Mouse (Mus musculus) forebrain, embryonic 10.5 days (tissue): ENCODE data around the gene Aldh2. TPM values are rescaled to one million over a fixed set of nuclear protein-coding genes. Genes with fewer than 3 reads are reported as not detected.
"Not testable (repeated sequence)": the region's sequence is repeated elsewhere in the genome, so short reads cannot be mapped to it uniquely, and the experiment has no call there.

Experiments used
- DNase-seq: peaks from one replicate; pipeline ENCODE4 v3.0.0-alpha.2; 2017; ENCODE audit warnings: low spot score; ENCODE audit errors: extremely low spot score
- H3K27ac ChIP-seq: fragments of 300-500 bp; sonication (generic); 2 replicates; pipeline ENCODE4 v1.5.1; 2016; ENCODE audit warnings: mild to moderate bottlenecking
- H3K27me3 ChIP-seq: fragments of 300-500 bp; sonication (generic); 2 replicates; pipeline ENCODE4 v1.6.1; 2016; ENCODE audit warnings: mild to moderate bottlenecking; ENCODE audit not compliant: poor library complexity, severe bottlenecking
- H3K36me3 ChIP-seq: fragments of 300-500 bp; sonication (generic); replicated peaks from 2 replicates; pipeline ENCODE4 v1.6.1; 2016; ENCODE audit warnings: mild to moderate bottlenecking, moderate library complexity
- H3K4me1 ChIP-seq: fragments of 300-500 bp; sonication (generic); 2 replicates; pipeline ENCODE4 v1.6.1; 2016
- H3K4me3 ChIP-seq: fragments of 300-500 bp; sonication (generic); 2 replicates; pipeline ENCODE4 v1.5.1; 2016; ENCODE audit warnings: mild to moderate bottlenecking, moderate library complexity
- H3K9me3 ChIP-seq: fragments of 300-500 bp; sonication (generic); 2 replicates; pipeline ENCODE4 v1.6.1; 2016; ENCODE audit warnings: mild to moderate bottlenecking, moderate library complexity
- WGBS: fragments of 180-500 bp; shearing (Covaris S2); methylation state at CpG from one replicate; pipeline ENCODE4 v1.1.7; 2016; 5-methylcytosine and 5-hydroxymethylcytosine counted together
- polyA plus RNA-seq: library from polyadenylated mRNA; unstranded; fragments of >200 nt; fragmentation: Nextera tagmentation; extraction: Ambion mirVana; gene quantifications from 2 replicates; pipeline ENCODE4 v1.2.1, GENCODE M21; 2016

Aldh2 gene
- polyA plus RNA-seq, 1 experiment from 2014 or later: 125 TPM

DNA sequence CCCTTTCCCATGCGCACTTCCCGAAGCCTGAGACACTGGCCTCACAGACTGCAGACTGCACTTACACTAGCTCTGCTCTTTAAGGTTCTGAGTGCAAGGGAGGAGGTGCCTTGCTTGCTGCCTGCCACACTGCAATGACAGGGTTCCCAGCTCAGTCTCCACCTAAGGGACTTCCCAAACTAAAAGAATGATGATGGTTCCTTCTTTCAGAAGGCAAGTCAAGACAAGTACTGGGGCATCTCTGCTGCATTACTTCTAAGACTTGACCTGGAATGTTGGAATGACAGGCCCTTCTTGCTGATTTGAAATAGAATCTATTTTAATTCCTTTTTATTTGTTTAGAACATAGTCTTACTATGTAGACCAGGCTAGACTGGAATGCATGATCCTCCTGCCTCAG, 56.0 kb downstream of the Aldh2 start:
- no peak overlapping the region for H3K4me3 ChIP-seq
- no peak for DNase-seq
- H3K27me3 ChIP-seq: no peaks in the 10 kb centered on the region
- peak overlapping the region; percentile 58 for H3K27ac ChIP-seq
- H3K36me3 ChIP-seq: peaks cover 77% of the 10 kb centered on the region
- 84% methylated on average over 2 of the region's 2 CpGs for WGBS
- H3K9me3 ChIP-seq: no peaks in the 10 kb centered on the region
- peaks cover 22% of the 10 kb centered on the region for H3K4me1 ChIP-seq

DNA sequence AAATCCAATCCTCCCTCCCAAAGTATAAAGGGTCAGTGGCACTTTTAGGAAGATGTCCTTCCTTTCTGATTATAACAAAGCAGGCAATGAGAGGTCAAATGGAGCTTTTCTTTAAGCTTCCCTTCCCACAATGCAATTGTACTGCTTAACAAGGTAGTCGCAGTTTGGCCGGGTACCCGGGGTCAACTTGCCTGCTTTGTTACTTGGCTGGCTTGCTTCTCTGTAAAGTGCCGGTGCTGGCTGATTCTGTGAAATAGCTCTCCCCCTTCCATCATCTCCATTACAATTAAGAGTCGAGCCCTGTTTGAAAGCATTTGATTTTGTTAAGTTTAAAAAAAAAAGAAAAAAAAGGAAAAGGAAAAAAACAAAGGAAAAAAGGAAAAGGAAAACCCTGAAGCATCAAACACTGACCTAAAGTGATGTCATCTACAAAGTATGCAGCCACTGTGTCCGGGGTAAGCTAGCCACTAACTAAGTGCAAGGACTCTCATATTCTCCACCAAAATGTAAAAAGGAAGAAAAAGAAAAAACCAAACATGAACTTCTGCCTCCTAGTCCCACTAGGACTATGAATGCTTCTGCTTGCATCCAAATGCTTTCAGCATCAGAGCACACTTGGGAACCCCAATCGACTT, 56.6 kb downstream of the Aldh2 start:
- Histone ChIP-seq H3K27ac (peak overlapping the region; percentile 58), H3K36me3 (peaks cover 82% of the 10 kb centered on the region), H3K4me3 (no peak overlapping the region), H3K9me3 (no peaks in the 10 kb centered on the region), H3K27me3 (no peaks in the 10 kb centered on the region), H3K4me1 (peaks cover 17% of the 10 kb centered on the region)
- 67% methylated on average over 7 of the region's 7 CpGs for WGBS
- DNase-seq: no peak

DNA sequence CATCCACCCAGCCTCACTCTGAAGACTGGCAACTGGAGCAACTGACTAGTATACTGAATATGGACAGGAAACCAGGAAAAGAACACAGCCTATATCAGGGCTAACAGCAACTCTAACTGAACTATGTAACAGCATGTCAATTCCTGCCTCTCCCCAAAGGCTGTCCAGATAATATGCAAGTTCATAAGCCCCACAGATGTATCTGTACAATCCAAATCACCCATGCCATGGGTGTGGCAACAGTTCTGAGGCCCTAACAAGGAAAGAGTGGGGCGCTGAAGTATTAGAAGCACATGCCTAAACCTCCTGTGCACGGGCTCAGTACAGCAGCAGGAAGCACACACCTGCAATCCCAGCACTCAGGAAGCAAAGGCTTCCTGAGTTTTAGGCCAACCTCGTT, 58.5 kb downstream of the Aldh2 start:
- no peak for DNase-seq
- Histone ChIP-seq H3K27ac (no peak overlapping the region), H3K4me1 (peaks cover 17% of the 10 kb centered on the region), H3K36me3 (peaks cover 97% of the 10 kb centered on the region), H3K9me3 (no peaks in the 10 kb centered on the region), H3K4me3 (no peak overlapping the region), H3K27me3 (no peaks in the 10 kb centered on the region)
- 94% methylated on average over 3 of the region's 3 CpGs for WGBS

GRCm38 (mm10) chr5:121534521-121534920, 59.1 kb downstream of the Aldh2 start:
- H3K9me3 ChIP-seq: no peaks in the 10 kb centered on the region
- 96% methylated on average over 5 of the region's 5 CpGs for WGBS
- H3K36me3 ChIP-seq: peaks cover 98% of the 10 kb centered on the region
- no peak overlapping the region for H3K4me3 ChIP-seq
- H3K27me3 ChIP-seq: no peaks in the 10 kb centered on the region
- no peak for DNase-seq
- H3K4me1 ChIP-seq: peaks cover 17% of the 10 kb centered on the region
- no peak overlapping the region for H3K27ac ChIP-seq

GRCm38 (mm10) chr5:121526961-121527360, 66.7 kb downstream of the Aldh2 start:
- Histone ChIP-seq H3K36me3 (peaks cover 96% of the 10 kb centered on the region), H3K4me3 (no peak overlapping the region), H3K27ac (no peak overlapping the region), H3K27me3 (no peaks in the 10 kb centered on the region), H3K9me3 (no peaks in the 10 kb centered on the region), H3K4me1 (no peaks in the 10 kb centered on the region)
- 93% methylated on average over 8 of the region's 8 CpGs for WGBS
- no peak for DNase-seq

GRCm38 (mm10) chr5:121526526-121526925, 67.1 kb downstream of the Aldh2 start:
- peaks cover 96% of the 10 kb centered on the region for H3K36me3 ChIP-seq

DNA sequence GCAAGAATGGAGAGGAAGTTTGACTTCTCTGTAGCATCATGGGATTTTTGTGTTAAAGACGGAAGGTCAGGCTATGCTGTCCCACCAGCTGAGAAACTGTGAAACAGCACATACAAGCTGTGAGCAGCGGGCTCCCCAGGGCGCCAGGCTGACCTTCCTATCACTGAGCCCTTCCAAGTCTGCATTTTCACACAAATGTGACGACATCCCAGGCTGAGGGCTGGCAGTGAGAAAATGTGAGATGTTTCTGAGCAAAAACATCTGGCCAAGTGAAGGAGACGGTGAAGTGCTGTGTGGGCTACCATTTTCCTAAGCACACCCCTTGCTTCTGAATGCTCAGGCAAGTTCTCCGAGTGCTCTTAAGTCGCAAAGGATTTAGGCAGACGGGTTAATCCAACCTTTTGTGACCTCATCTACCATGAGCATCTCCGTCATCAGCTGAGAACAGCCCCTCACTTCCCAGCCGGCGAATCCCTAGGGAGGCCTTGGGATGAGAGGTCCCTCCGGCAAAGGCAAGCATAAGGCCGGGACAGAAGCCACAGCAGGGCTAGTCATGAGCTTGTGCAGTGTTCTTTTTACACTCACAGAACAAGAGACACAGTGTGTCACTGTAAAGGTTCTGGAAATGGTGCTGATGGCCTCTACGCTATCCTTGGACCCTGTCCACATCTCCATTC, 67.7 kb downstream of the Aldh2 start:
- H3K9me3 ChIP-seq: no peaks in the 10 kb centered on the region
- H3K27me3 ChIP-seq: no peaks in the 10 kb centered on the region
- no peak overlapping the region for H3K27ac ChIP-seq
- H3K4me1 ChIP-seq: no peaks in the 10 kb centered on the region
- 92% methylated on average over 14 of the region's 14 CpGs for WGBS
- no peak overlapping the region for H3K4me3 ChIP-seq
- peaks cover 96% of the 10 kb centered on the region for H3K36me3 ChIP-seq
- no peak for DNase-seq

More at GRCm38 (mm10) chr5:121526526-121526925, 67.1 kb downstream of the Aldh2 start:
- no peaks in the 10 kb centered on the region for H3K9me3 ChIP-seq
- H3K4me3 ChIP-seq: no peak overlapping the region
- WGBS: 91% methylated on average over 7 of the region's 7 CpGs
- H3K27ac ChIP-seq: no peak overlapping the region
- DNase-seq: no peak
- H3K27me3 ChIP-seq: no peaks in the 10 kb centered on the region
- no peaks in the 10 kb centered on the region for H3K4me1 ChIP-seq

DNA sequence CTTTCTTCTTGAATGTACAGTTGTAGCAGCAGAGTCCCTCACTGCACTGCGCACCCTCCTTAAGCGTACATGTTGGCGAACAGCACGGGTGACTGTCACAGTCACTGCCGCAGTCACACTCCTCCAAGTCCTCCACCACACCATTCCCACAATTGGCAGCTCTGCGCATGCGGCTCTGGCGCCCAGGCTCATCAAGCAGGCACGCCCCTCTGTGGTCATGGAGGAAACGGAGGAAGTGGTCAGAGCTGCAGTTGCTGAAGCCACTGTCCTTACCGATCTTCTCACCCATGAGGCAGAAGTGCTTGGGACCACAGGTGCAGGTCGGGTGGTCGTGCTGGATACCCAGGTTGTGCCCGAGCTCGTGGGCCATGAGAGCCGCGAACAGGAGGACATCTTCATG, 73.9 kb downstream of the Aldh2 start:
- not testable (repeated sequence) for H3K27ac ChIP-seq, DNase-seq, H3K27me3 ChIP-seq, H3K4me1 ChIP-seq, H3K4me3 ChIP-seq, H3K9me3 ChIP-seq
- 93% methylated on average over 11 of the region's 17 CpGs for WGBS
- peaks cover 63% of the 10 kb centered on the region for H3K36me3 ChIP-seq

GRCm38 (mm10) chr5:121518983-121519382, 74.6 kb downstream of the Aldh2 start:
- 95% methylated on average over 9 of the region's 9 CpGs for WGBS
- no peaks in the 10 kb centered on the region for H3K9me3 ChIP-seq
- H3K4me1 ChIP-seq: no peaks in the 10 kb centered on the region
- peaks cover 55% of the 10 kb centered on the region for H3K36me3 ChIP-seq
- DNase-seq: no peak
- no peaks in the 10 kb centered on the region for H3K27me3 ChIP-seq
- H3K4me3 ChIP-seq: no peak overlapping the region
- H3K27ac ChIP-seq: no peak overlapping the region

Other genes with a start within 250 kb of the Aldh2 start
- 59.8 and 62.2 TPM in 2 replicates for gene Trafd1, start 208.2 kb downstream of the Aldh2 start, polyA plus RNA-seq
- 59.9 and 61.5 TPM in 2 replicates for gene Naa25, start 195.9 kb downstream of the Aldh2 start, polyA plus RNA-seq
- 1.00 and 1.0 TPM in 2 replicates for gene Tmem116, start 141.9 kb downstream of the Aldh2 start, polyA plus RNA-seq
- gene Erp29, start 141.3 kb downstream of the Aldh2 start, polyA plus RNA-seq: 131 and 140 TPM in 2 replicates
- not detected in 2 replicates for gene Adam1b, start 90.4 kb downstream of the Aldh2 start, polyA plus RNA-seq
- gene Adam1a, start 48.3 kb downstream of the Aldh2 start, polyA plus RNA-seq: 1.1 TPM in 2 replicates
- not detected in 2 replicates for gene Gm42878, start 48.3 kb downstream of the Aldh2 start, polyA plus RNA-seq
- 47.3 and 53.1 TPM in 2 replicates for gene Mapkapk5, start 47.9 kb downstream of the Aldh2 start, polyA plus RNA-seq
- 2.7 and 3.0 TPM in 2 replicates for gene Acad12, start 25.1 kb upstream of the Aldh2 start, polyA plus RNA-seq
- gene Acad10, start 66.7 kb upstream of the Aldh2 start, polyA plus RNA-seq: 2.0 TPM in 2 replicates
- gene Brap, start 66.7 kb upstream of the Aldh2 start, polyA plus RNA-seq: 33.9 and 39.7 TPM in 2 replicates
- gene Atxn2, start 117.5 kb upstream of the Aldh2 start, polyA plus RNA-seq: 41.0 and 41.1 TPM in 2 replicates
- gene Sh2b3, start 243.8 kb upstream of the Aldh2 start, polyA plus RNA-seq: 5.4 and 5.5 TPM in 2 replicates